Mouse (Mus musculus): Measurements from ENCODE around the gene Cnot10.

GRCm38 (mm10) chr9:114564667-114565066 is 75.3 kb downstream of the Cnot10 start:
- TF ChIP-seq CTCF (conservative IDR thresholded peaks at IDR 0.05; ENCODE audit: insufficient read depth, insufficient read length, low read depth, low read length) (no peak), POLR2A (IDR thresholded peaks at IDR 0.05; ENCODE audit: low read depth, low read length) (no peak)

All from kidney, adult 2 months (tissue).